Mouse (Mus musculus) limb, embryonic 10.5 days (tissue): ENCODE measurements around the gene Adcyap1r1. TPM values are rescaled to one million over a fixed set of nuclear protein-coding genes. Genes with fewer than 3 reads are reported as not detected.

Source experiments
- DNase-seq: peaks from one replicate; pipeline ENCODE4 v3.0.0-alpha.2; 2017; ENCODE audit warnings: low spot score
- H3K27ac ChIP-seq: fragments of 300-500 bp; sonication (generic); 2 replicates; pipeline ENCODE4 v1.5.1; 2016; ENCODE audit warnings: mild to moderate bottlenecking
- H3K27me3 ChIP-seq: fragments of 300-500 bp; sonication (generic); 2 replicates; pipeline ENCODE4 v1.6.1; 2016; ENCODE audit warnings: low read depth, mild to moderate bottlenecking; ENCODE audit not compliant: poor library complexity, severe bottlenecking
- H3K36me3 ChIP-seq: fragments of 300-500 bp; sonication (generic); 2 replicates; pipeline ENCODE4 v1.6.1; 2016; ENCODE audit warnings: mild to moderate bottlenecking, moderate library complexity
- H3K4me1 ChIP-seq: fragments of 300-500 bp; sonication (generic); 2 replicates; pipeline ENCODE4 v1.6.1; 2016
- H3K4me3 ChIP-seq: fragments of 300-500 bp; sonication (generic); 2 replicates; pipeline ENCODE4 v1.5.1; 2016; ENCODE audit warnings: mild to moderate bottlenecking, moderate library complexity
- H3K9me3 ChIP-seq: fragments of 300-500 bp; sonication (generic); replicated peaks from 2 replicates; pipeline ENCODE4 v1.6.1; 2016; ENCODE audit warnings: mild to moderate bottlenecking
- WGBS: fragments of 180-500 bp; shearing (Covaris S2); methylation state at CpG from one replicate; pipeline ENCODE4 v1.1.7; 2016; 5-methylcytosine and 5-hydroxymethylcytosine counted together
- polyA plus RNA-seq: library from polyadenylated mRNA; unstranded; fragments of >200 nt; fragmentation: Nextera tagmentation; extraction: Ambion mirVana; gene quantifications from 2 replicates; pipeline ENCODE4 v1.2.1, GENCODE M21; 2016

Gene Adcyap1r1
- polyA plus RNA-seq, 1 experiment from 2014 or later, result 0.90 TPM

DNA sequence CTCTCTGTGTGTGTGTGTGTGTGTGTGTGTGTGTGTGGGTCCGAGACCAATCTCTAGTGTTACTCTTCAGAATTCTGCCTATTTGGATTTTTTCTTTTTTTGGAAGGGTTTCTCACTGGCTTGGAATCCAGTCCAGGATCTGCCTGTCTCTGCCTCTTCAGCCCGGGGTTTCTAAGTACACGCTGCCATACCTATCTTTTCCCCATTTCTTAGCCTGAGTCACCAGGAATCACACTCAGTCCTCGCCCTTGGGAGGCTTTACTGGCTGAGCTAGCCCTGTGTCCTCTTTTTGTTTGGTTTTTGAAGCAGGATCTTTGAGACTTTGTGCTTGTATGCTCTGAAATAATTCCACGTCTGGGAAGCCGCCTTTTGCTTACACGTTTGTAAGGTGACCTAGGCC, 31.6 kb downstream of the Adcyap1r1 start:
- Histone ChIP-seq H3K4me3 (no peak overlapping the region), H3K27me3 (no peaks in the 10 kb centered on the region), H3K27ac (no peak overlapping the region), H3K4me1 (peaks cover 4% of the 10 kb centered on the region; the same call in 1 of the 2 replicates), H3K9me3 (no peaks in the 10 kb centered on the region), H3K36me3 (no peaks in the 10 kb centered on the region)
- DNase-seq, result no peak
- whole genome bisulfite sequencing, result 84% methylated on average over 7 of the region's 7 CpGs

DNA sequence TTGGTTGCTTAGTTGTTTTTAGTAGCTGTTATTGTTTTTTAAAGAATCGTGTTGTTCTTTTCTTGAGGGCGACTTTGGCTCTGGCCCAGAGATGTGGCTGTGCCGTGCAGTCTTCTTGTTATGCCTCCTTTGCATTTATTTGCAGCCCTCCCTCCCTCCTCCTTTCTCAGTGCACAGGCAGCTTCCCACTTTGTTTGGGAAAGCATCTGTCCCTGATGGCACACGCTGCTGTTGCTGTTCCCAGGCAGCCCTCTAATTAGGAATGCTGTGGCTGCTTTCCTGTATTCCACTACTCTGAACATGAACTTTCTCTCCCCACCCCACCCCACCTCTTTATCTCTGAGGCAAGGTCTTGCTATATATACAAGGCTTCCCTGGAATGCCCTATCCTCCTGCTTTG, 32.4 kb downstream of the Adcyap1r1 start:
- H3K4me1 ChIP-seq, result peaks cover 4% of the 10 kb centered on the region; the same call in 1 of the 2 replicates
- no peaks in the 10 kb centered on the region for H3K9me3 ChIP-seq
- WGBS, result 63% methylated on average over 4 of the region's 4 CpGs
- no peaks in the 10 kb centered on the region for H3K36me3 ChIP-seq
- H3K27ac ChIP-seq, result no peak overlapping the region
- DNase-seq, result no peak
- no peak overlapping the region for H3K4me3 ChIP-seq
- no peaks in the 10 kb centered on the region for H3K27me3 ChIP-seq

- Histone ChIP-seq H3K27ac (no peak overlapping the region), H3K9me3 (no peaks in the 10 kb centered on the region), H3K27me3 (no peaks in the 10 kb centered on the region), H3K4me1 (peaks cover 4% of the 10 kb centered on the region; the same call in 1 of the 2 replicates), H3K36me3 (no peaks in the 10 kb centered on the region), H3K4me3 (no peak overlapping the region)
- DNase-seq, result no peak
- 61% methylated on average over 4 of the region's 4 CpGs for WGBS
Observed at GRCm38 (mm10) chr6:55485216-55485615, 33.4 kb downstream of the Adcyap1r1 start.

DNA sequence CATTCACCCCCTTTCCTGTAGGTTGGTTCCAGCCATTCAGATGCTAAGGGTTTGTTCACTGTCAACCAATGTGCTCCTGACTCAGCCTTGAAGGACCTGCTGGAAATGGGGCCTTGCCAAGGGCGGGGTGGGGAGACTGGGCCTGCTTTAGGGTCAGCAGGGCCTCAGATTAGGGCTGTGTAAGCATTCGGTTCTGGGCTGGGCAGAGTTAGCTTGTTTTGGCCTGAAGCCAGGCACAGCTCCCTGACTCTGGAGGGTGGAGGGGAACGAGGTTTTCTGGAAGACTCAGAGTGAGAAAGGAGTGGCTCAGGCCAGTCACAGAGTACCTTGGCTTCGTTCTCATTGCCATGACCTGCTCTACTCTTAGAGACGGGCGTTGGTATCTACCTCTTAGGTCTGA, 35.9 kb downstream of the Adcyap1r1 start:
- Histone ChIP-seq H3K36me3 (no peaks in the 10 kb centered on the region), H3K4me3 (no peak overlapping the region), H3K27me3 (no peaks in the 10 kb centered on the region), H3K27ac (no peak overlapping the region), H3K9me3 (no peaks in the 10 kb centered on the region), H3K4me1 (peaks cover 4% of the 10 kb centered on the region; the same call in 1 of the 2 replicates)
- DNase-seq, result no peak
- 80% methylated on average over 6 of the region's 6 CpGs for WGBS

GRCm38 (mm10) chr6:55496201-55496600, 44.4 kb downstream of the Adcyap1r1 start:
- WGBS, result 96% methylated on average over 4 of the region's 4 CpGs
- Histone ChIP-seq H3K4me1 (no peaks in the 10 kb centered on the region), H3K36me3 (no peaks in the 10 kb centered on the region), H3K4me3 (no peak overlapping the region), H3K27me3 (no peaks in the 10 kb centered on the region), H3K27ac (no peak overlapping the region), H3K9me3 (no peaks in the 10 kb centered on the region)
- DNase-seq, result no peak

DNA sequence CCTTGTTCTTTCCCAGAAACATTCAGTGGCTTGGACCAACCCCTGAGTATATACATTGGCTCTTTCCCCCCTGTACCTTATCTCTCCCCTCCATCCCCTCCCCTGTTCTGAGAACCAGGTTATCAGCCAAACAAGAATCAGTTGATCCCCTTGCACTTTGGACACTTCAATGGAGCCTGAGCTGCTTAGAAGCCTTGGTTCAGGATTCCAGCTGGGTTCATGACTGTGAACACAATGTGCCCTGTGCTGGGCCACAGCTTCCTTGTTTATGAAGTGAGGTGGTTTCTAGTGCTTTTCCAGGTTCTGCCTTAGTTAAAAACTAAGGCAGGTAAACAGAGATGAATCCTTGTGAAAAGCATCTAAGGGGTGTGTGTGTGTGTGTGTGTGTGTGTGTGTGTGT, 47.0 kb downstream of the Adcyap1r1 start:
- Histone ChIP-seq H3K4me1 (no peaks in the 10 kb centered on the region), H3K4me3 (no peak overlapping the region), H3K9me3 (no peaks in the 10 kb centered on the region), H3K36me3 (no peaks in the 10 kb centered on the region), H3K27ac (no peak overlapping the region), H3K27me3 (no peaks in the 10 kb centered on the region)
- DNase-seq, result no peak

DNA sequence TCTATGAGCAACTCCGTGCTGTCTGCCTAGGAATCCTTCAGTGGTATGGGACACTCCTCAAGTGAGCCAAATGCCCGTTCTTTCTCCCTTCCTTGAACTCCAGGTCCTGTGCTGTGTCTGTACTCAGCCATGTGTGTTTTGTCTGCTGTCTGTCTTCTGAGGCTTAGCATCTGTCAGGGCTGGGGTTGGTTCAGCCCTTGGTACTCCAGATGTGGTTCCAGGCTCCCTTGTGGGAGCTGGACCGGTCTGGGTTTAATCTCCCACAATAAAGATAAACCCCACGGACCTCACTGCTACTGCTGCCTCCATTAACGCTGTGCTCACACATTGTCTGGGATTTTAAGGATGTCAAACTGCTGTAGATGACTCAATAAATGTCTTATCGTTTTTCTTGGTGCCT, 49.3 kb downstream of the Adcyap1r1 start:
- no peak for DNase-seq
- no peaks in the 10 kb centered on the region for H3K27me3 ChIP-seq
- no peak overlapping the region for H3K27ac ChIP-seq
- no peaks in the 10 kb centered on the region for H3K9me3 ChIP-seq
- H3K4me1 ChIP-seq, result no peaks in the 10 kb centered on the region
- H3K4me3 ChIP-seq, result no peak overlapping the region
- H3K36me3 ChIP-seq, result no peaks in the 10 kb centered on the region
- WGBS, result 53% methylated on average over 6 of the region's 6 CpGs

DNA sequence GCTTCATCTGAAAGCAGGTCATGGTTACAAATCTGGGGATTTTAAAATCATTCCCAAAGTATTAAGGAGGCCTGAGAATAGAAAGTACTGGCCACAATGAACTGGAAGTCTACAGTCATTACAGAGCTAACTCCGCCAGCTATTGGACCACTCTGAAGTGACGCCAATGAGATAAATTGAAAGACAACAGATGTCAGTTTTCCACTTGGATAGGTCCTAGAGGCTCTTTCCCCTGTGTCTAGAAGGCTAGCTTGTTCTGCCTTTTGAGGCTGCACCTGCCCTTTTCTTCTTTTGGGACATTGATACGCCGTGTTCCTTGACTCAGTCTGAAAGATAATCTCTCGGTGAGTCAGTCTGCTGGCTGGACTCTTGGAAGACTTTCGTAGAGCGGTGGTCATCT, 50.5 kb downstream of the Adcyap1r1 start:
- Histone ChIP-seq H3K4me1 (no peaks in the 10 kb centered on the region), H3K4me3 (no peak overlapping the region), H3K27me3 (no peaks in the 10 kb centered on the region), H3K27ac (no peak overlapping the region), H3K9me3 (no peaks in the 10 kb centered on the region), H3K36me3 (no peaks in the 10 kb centered on the region)
- no peak for DNase-seq
- WGBS, result 95% methylated on average over 7 of the region's 7 CpGs

DNA sequence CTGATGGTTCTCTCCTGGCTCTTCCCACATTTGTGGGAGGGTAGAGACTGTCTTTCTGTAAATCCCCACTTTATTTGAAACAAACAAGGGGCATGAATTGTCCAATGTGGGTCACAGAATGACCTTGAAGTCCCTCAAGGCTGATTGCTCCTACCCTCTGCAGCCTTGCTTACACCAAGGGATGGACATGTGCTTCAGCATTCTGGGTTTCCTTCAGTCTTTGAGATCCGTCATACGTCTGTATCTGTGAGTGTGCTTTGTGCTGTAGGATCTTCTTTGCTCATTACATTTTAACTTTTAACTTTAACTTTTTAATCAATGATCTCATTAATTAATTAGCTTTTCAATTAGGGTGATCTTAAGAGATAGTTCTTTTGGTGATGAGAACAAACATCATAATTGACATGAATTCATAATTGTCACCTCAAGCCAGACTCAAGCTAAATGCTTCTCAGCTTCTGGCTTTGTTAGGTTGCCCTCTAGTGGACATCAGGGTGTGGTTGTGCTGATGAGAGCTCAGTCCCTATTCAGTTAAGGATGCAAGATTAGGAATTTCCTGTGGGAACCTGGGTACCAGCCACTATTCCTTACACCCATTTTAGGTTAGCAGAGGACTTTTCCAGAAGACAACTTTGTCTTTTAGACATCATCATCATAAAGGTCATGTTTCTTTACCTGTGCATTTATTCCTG, 53.2 kb downstream of the Adcyap1r1 start:
- no peaks in the 10 kb centered on the region for H3K27me3 ChIP-seq
- no peaks in the 10 kb centered on the region for H3K9me3 ChIP-seq
- H3K4me3 ChIP-seq, result no peak overlapping the region
- H3K4me1 ChIP-seq, result no peaks in the 10 kb centered on the region
- 91% methylated on average over 2 of the region's 2 CpGs for WGBS
- H3K27ac ChIP-seq, result no peak overlapping the region
- DNase-seq, result peak; percentile 44
- H3K36me3 ChIP-seq, result no peaks in the 10 kb centered on the region

- Histone ChIP-seq H3K4me3 (no peak overlapping the region), H3K4me1 (no peaks in the 10 kb centered on the region), H3K27me3 (no peaks in the 10 kb centered on the region), H3K9me3 (no peaks in the 10 kb centered on the region), H3K27ac (no peak overlapping the region), H3K36me3 (no peaks in the 10 kb centered on the region)
- DNase-seq, result peak; percentile 47
- WGBS, result 87% methylated on average over 4 of the region's 4 CpGs
Observed at GRCm38 (mm10) chr6:55506519-55506918, 54.7 kb downstream of the Adcyap1r1 start.

- Histone ChIP-seq H3K9me3 (no peaks in the 10 kb centered on the region), H3K4me1 (no peaks in the 10 kb centered on the region), H3K36me3 (no peaks in the 10 kb centered on the region), H3K4me3 (no peak overlapping the region), H3K27ac (no peak overlapping the region), H3K27me3 (no peaks in the 10 kb centered on the region)
- DNase-seq, result no peak
- 89% methylated on average over 6 of the region's 6 CpGs for WGBS
Observed at GRCm38 (mm10) chr6:55509130-55509870, 57.5 kb downstream of the Adcyap1r1 start.

DNA sequence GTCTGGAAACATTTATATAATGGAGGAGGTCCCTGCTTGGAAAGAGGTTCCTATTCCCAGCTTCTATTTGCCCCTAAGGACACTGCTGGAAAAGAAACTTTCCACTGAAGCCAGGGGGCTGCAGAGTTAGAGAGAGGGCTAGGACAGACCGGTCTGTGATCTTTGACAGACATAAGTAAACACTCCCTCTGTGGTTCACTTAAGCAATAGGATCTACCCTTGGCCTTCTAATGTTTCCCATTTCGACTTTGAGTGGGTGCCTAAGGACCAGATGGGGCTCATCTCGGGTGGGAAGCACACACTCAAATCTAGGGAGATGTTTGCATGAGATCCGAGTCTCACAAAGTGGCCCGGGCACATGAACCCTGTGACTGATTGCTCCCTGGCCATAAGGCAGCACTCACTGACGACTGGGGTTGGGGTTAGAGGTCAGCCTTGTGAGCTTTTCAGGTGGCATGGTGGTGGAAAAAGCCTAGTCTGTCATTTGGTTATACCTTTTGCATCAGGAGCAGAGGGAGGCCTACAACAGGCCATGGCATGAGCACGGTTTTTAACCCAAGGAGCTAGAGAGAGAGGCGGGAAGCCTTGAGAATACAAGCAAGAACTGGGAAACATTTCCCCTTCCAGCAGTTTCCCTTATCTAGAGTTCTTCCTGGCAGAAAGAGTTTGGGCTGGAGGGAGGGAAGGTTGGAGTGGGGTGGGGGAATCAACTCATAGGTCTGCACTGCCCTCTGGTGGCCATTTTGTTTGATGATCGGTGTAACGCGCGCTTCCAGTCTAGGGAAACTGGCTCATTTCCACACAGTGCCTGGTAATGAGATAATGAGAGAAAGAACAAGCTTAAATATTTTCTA, 59.7 kb downstream of the Adcyap1r1 start:
- peak; percentile 86 for DNase-seq
- Histone ChIP-seq H3K27ac (no peak overlapping the region), H3K4me3 (no peak overlapping the region), H3K27me3 (no peaks in the 10 kb centered on the region), H3K9me3 (no peaks in the 10 kb centered on the region), H3K36me3 (no peaks in the 10 kb centered on the region), H3K4me1 (no peaks in the 10 kb centered on the region)
- 29% methylated on average over 12 of the region's 12 CpGs for WGBS
